Mouse (Mus musculus) liver, postnatal 0 days (tissue): ENCODE data around the gene Lrrfip1. TPM values are rescaled to one million over a fixed set of nuclear protein-coding genes. Genes with fewer than 3 reads are reported as not detected.
A peak's percentile ranks its signal among the peaks of the same experiment; 100 is the strongest.

Experiments used
- ATAC-seq: fragments of 200-750 bp; cut with Nextera tagmentation; 2 replicates; pipeline ENCODE4 v1.8.0; 2017; ENCODE audit warnings: mild to moderate bottlenecking, moderate library complexity
- DNase-seq: peaks from one replicate; pipeline ENCODE4 v3.0.0-alpha.2; 2016
- H3K27ac ChIP-seq: fragments of 300-500 bp; sonication (generic); 2 replicates; pipeline ENCODE4 v1.5.1; 2014; ENCODE audit warnings: antibody characterized with exemption, moderate library complexity, mild to moderate bottlenecking, low read depth
- H3K27me3 ChIP-seq: fragments of 300-500 bp; sonication (generic); 2 replicates; pipeline ENCODE4 v1.6.1; 2014; ENCODE audit warnings: low read length, control low read depth, mixed read lengths; ENCODE audit not compliant: insufficient read depth
- H3K36me3 ChIP-seq: fragments of 300-500 bp; sonication (generic); replicated peaks from 2 replicates; pipeline ENCODE4 v1.6.1; 2014; ENCODE audit warnings: mild to moderate bottlenecking, control low read depth, low read length, moderate library complexity, mixed read lengths; ENCODE audit not compliant: insufficient read depth
- H3K4me1 ChIP-seq: fragments of 300-500 bp; sonication (generic); 2 replicates; pipeline ENCODE4 v1.6.1; 2014; ENCODE audit warnings: antibody characterized with exemption, mild to moderate bottlenecking, control low read depth; ENCODE audit not compliant: insufficient read depth
- H3K4me2 ChIP-seq: fragments of 300-500 bp; sonication (generic); 2 replicates; pipeline ENCODE4 v1.6.1; 2014; ENCODE audit warnings: low read depth, mild to moderate bottlenecking, low read length, moderate library complexity, mixed read lengths
- H3K4me3 ChIP-seq: fragments of 300-500 bp; sonication (generic); 2 replicates; pipeline ENCODE4 v1.5.1; 2014; ENCODE audit warnings: low read depth, low read length
- H3K9ac ChIP-seq: fragments of 300-500 bp; sonication (generic); replicated peaks from 2 replicates; pipeline ENCODE4 v1.6.1; 2014; ENCODE audit warnings: mild to moderate bottlenecking, moderate library complexity
- H3K9me3 ChIP-seq: fragments of 300-500 bp; sonication (generic); 2 replicates; pipeline ENCODE4 v1.6.1; 2016; ENCODE audit warnings: mild to moderate bottlenecking, control low read depth, low read length, mixed read lengths
- CTCF ChIP-seq: sonication (generic); IDR thresholded peaks from 2 replicates; pipeline ENCODE4 v1.5.1; 2016; ENCODE audit warnings: antibody characterized with exemption, low read depth
- EP300 ChIP-seq: IDR thresholded peaks from 2 replicates; pipeline ENCODE4 v1.6.1; 2016; ENCODE audit warnings: antibody characterized with exemption, low read depth, mild to moderate bottlenecking
- WGBS: fragments of 180-500 bp; shearing (Covaris S2); extraction: QIAGEN DNeasy Blood & Tissue Kit; methylation state at CpG from one replicate; pipeline ENCODE4 v1.1.7; 2014; ENCODE audit not compliant: insufficient replicate concordance; 5-methylcytosine and 5-hydroxymethylcytosine counted together
- polyA plus RNA-seq: library from polyadenylated mRNA; unstranded; fragments of >200 nt; fragmentation: Nextera tagmentation; extraction: Ambion mirVana; gene quantifications from 2 replicates; pipeline ENCODE4 v1.2.1, GENCODE M21; 2015

The Lrrfip1 gene
- polyA plus RNA-seq, result 21.9 and 22.7 TPM in 2 replicates

- H3K27ac ChIP-seq, result no peak within 1 kb of the TSS
- peak within 1 kb of the TSS; percentile 67 for H3K9ac ChIP-seq
- peak within 1 kb of the TSS; percentile 69 for H3K4me3 ChIP-seq
Observed at GRCm38 (mm10) chr1:90998268-90998890, at the start of gene Lrrfip1. TSS of gene Lrrfip1 (plus strand) at chr1:90998737.

GRCm38 (mm10) chr1:90949309-90949708, 49.2 kb upstream of the Lrrfip1 start:
- H3K27ac ChIP-seq, result no peak overlapping the region
- TF ChIP-seq CTCF (no peak), EP300 (no peak)
- no peaks in the 10 kb centered on the region for H3K36me3 ChIP-seq
- H3K27me3 ChIP-seq, result no peaks in the 10 kb centered on the region
- WGBS, result 21% methylated on average over 9 of the region's 9 CpGs
- H3K4me3 ChIP-seq, result no peak overlapping the region
- no peak overlapping the region for H3K9ac ChIP-seq
- no peaks in the 10 kb centered on the region for H3K9me3 ChIP-seq
- DNase-seq (no peak), ATAC-seq (no peak)
- no peak overlapping the region for H3K4me2 ChIP-seq
- no peaks in the 10 kb centered on the region for H3K4me1 ChIP-seq

More at GRCm38 (mm10) chr1:90998268-90998890, at the start of gene Lrrfip1:
- WGBS, result 4% methylated on average over 55 of the region's 59 CpGs
- Histone ChIP-seq H3K27me3 (0 out of 2 replicates have a peak, but pooled peaks cover 9% of the 10 kb centered on the region), H3K36me3 (no peaks in the 10 kb centered on the region), H3K9me3 (no peaks in the 10 kb centered on the region), H3K4me1 (peaks cover 13% of the 10 kb centered on the region), H3K4me2 (peak within 1 kb of the TSS; percentile 93)
- DNase-seq (peak; percentile 40), ATAC-seq (peak; percentile 72)
- TF ChIP-seq EP300 (no peak), CTCF (no peak)

- Histone ChIP-seq H3K4me1 (no peaks in the 10 kb centered on the region), H3K27me3 (no peaks in the 10 kb centered on the region), H3K36me3 (no peaks in the 10 kb centered on the region), H3K4me3 (no peak overlapping the region), H3K27ac (no peak overlapping the region), H3K9me3 (no peaks in the 10 kb centered on the region), H3K9ac (no peak overlapping the region), H3K4me2 (no peak overlapping the region)
- DNase-seq, result no peak
- 61% methylated on average over 7 of the region's 7 CpGs for WGBS
- no peak for ATAC-seq
- TF ChIP-seq EP300 (no peak), CTCF (no peak)
Observed at GRCm38 (mm10) chr1:90951670-90952069, 46.9 kb upstream of the Lrrfip1 start.

- Histone ChIP-seq H3K27me3 (no peaks in the 10 kb centered on the region), H3K9me3 (no peaks in the 10 kb centered on the region), H3K36me3 (no peaks in the 10 kb centered on the region), H3K4me1 (no peaks in the 10 kb centered on the region), H3K4me2 (no peak within 1 kb of the TSS), H3K9ac (no peak within 1 kb of the TSS), H3K27ac (no peak within 1 kb of the TSS), H3K4me3 (no peak within 1 kb of the TSS)
- WGBS, result 78% methylated on average over 8 of the region's 8 CpGs
- no peak for DNase-seq
- ATAC-seq, result no peak
- TF ChIP-seq EP300 (no peak), CTCF (no peak)
Observed at GRCm38 (mm10) chr1:90952808-90953207, 45.7 kb upstream of the Lrrfip1 start, which contains the start of gene Prlh. TSS of gene Prlh (plus strand) at chr1:90953108.

- DNase-seq (no peak), ATAC-seq (no peak)
- Histone ChIP-seq H3K27ac (no peak overlapping the region), H3K9me3 (no peaks in the 10 kb centered on the region), H3K27me3 (no peaks in the 10 kb centered on the region), H3K4me3 (no peak overlapping the region), H3K4me1 (no peaks in the 10 kb centered on the region), H3K4me2 (no peak overlapping the region), H3K9ac (no peak overlapping the region), H3K36me3 (no peaks in the 10 kb centered on the region)
- WGBS, result 70% methylated on average over 11 of the region's 11 CpGs
- TF ChIP-seq CTCF (no peak), EP300 (no peak)
Observed at GRCm38 (mm10) chr1:90953688-90954087, 44.8 kb upstream of the Lrrfip1 start.

GRCm38 (mm10) chr1:90956245-90957096, 42.1 kb upstream of the Lrrfip1 start:
- Histone ChIP-seq H3K4me2 (no peak overlapping the region), H3K4me3 (no peak overlapping the region), H3K27me3 (no peaks in the 10 kb centered on the region), H3K4me1 (no peaks in the 10 kb centered on the region), H3K9me3 (no peaks in the 10 kb centered on the region), H3K9ac (no peak overlapping the region), H3K27ac (no peak overlapping the region), H3K36me3 (no peaks in the 10 kb centered on the region)
- DNase-seq, result peak; percentile 57
- 30% methylated on average over 7 of the region's 7 CpGs for WGBS
- ATAC-seq, result 0 out of 2 replicates have a peak, but pooled peaks have one; percentile 29
- TF ChIP-seq CTCF, result peak; percentile 84
- no peak for TF ChIP-seq EP300
